Mouse (Mus musculus): ENCODE data around the gene Npcd. TPM values are rescaled to one million over a fixed set of nuclear protein-coding genes. Genes with fewer than 3 reads are reported as not detected.
A peak's percentile ranks its signal among the peaks of the same experiment; 100 is the strongest.

Gene Npcd
- polyA plus RNA-seq, 1 experiment from 2014 or later, result not detected

GRCm38 (mm10) chr15:79834881-79835260, 834 bp upstream of the Npcd start:
- no peak overlapping the region for H3K9ac ChIP-seq (ENCODE audit: low read depth, low read length)
- DNase-seq (ENCODE audit: low spot score) (no peak), ATAC-seq (replicated peaks; ENCODE audit: low FRiP score) (no peak)
- H3K9me3 ChIP-seq (ENCODE audit: control insufficient read depth, low read length), result no peaks in the 10 kb centered on the region
- H3K4me3 ChIP-seq (ENCODE audit: low read depth, low read length), result peak overlapping the region; percentile 80; the same call in 1 of the 2 replicates
- H3K4me2 ChIP-seq, result peak overlapping the region; percentile 93
- 57% methylated on average over 9 of the region's 9 CpGs for WGBS
- peaks cover 2% of the 10 kb centered on the region; the same call in 1 of the 2 replicates for H3K36me3 ChIP-seq (ENCODE audit: control insufficient read depth, insufficient read depth, low read length)
- peaks cover 9% of the 10 kb centered on the region for H3K4me1 ChIP-seq (replicated peaks; ENCODE audit: control insufficient read depth, insufficient read depth, low read length)
- no peaks in the 10 kb centered on the region for H3K27me3 ChIP-seq (replicated peaks; ENCODE audit: control insufficient read depth, insufficient read depth, low read length)
- peak overlapping the region; percentile 26 for H3K27ac ChIP-seq (ENCODE audit: low read depth, low read length)

GRCm38 (mm10) chr15:79833251-79834050, 586 bp downstream of the Npcd start:
- WGBS, result under 1% methylated on average over 40 of the region's 41 CpGs
- Histone ChIP-seq H3K36me3 (ENCODE audit: control insufficient read depth, insufficient read depth, low read length) (peaks cover 3% of the 10 kb centered on the region; the same call in 1 of the 2 replicates), H3K9me3 (ENCODE audit: control insufficient read depth, low read length) (no peaks in the 10 kb centered on the region), H3K27me3 (replicated peaks; ENCODE audit: control insufficient read depth, insufficient read depth, low read length) (peaks cover 2% of the 10 kb centered on the region; the same call in 1 of the 2 replicates), H3K27ac (ENCODE audit: low read depth, low read length) (peak overlapping the region; percentile 59), H3K4me2 (peak overlapping the region; percentile 93), H3K4me3 (ENCODE audit: low read depth, low read length) (peak overlapping the region; percentile 80), H3K9ac (ENCODE audit: low read depth, low read length) (peak overlapping the region; percentile 78), H3K4me1 (replicated peaks; ENCODE audit: control insufficient read depth, insufficient read depth, low read length) (peaks cover 17% of the 10 kb centered on the region)
- DNase-seq (ENCODE audit: low spot score) (peak; percentile 62), ATAC-seq (replicated peaks; ENCODE audit: low FRiP score) (peak; percentile 38; the same call in 1 of the 2 replicates)

- peak; percentile 71 for DNase-seq (ENCODE audit: low spot score)
- H3K27ac ChIP-seq (ENCODE audit: low read depth, low read length), result no peak overlapping the region
- peak overlapping the region; percentile 93 for H3K4me2 ChIP-seq
- no peak for ATAC-seq (replicated peaks; ENCODE audit: low FRiP score)
- peaks cover 11% of the 10 kb centered on the region for H3K36me3 ChIP-seq (ENCODE audit: control insufficient read depth, insufficient read depth, low read length)
- no peaks in the 10 kb centered on the region for H3K9me3 ChIP-seq (ENCODE audit: control insufficient read depth, low read length)
- H3K27me3 ChIP-seq (replicated peaks; ENCODE audit: control insufficient read depth, insufficient read depth, low read length), result peaks cover 2% of the 10 kb centered on the region; the same call in 1 of the 2 replicates
- WGBS, result 38% methylated on average over 18 of the region's 18 CpGs
- H3K4me1 ChIP-seq (replicated peaks; ENCODE audit: control insufficient read depth, insufficient read depth, low read length), result peaks cover 17% of the 10 kb centered on the region
- no peak overlapping the region for H3K9ac ChIP-seq (ENCODE audit: low read depth, low read length)
- H3K4me3 ChIP-seq (ENCODE audit: low read depth, low read length), result peak overlapping the region; percentile 80
Observed at GRCm38 (mm10) chr15:79832064-79832900, 1.8 kb downstream of the Npcd start.

- no peak overlapping the region for H3K4me3 ChIP-seq (ENCODE audit: low read depth, low read length)
- H3K9me3 ChIP-seq (ENCODE audit: control insufficient read depth, low read length), result no peaks in the 10 kb centered on the region
- ATAC-seq (replicated peaks; ENCODE audit: low FRiP score) (no peak; the same call in 1 of the 2 replicates), DNase-seq (ENCODE audit: low spot score) (peak; percentile 72)
- H3K27me3 ChIP-seq (replicated peaks; ENCODE audit: control insufficient read depth, insufficient read depth, low read length), result peaks cover 2% of the 10 kb centered on the region; the same call in 1 of the 2 replicates
- no peak overlapping the region for H3K9ac ChIP-seq (ENCODE audit: low read depth, low read length)
- no peak overlapping the region for H3K27ac ChIP-seq (ENCODE audit: low read depth, low read length)
- peaks cover 14% of the 10 kb centered on the region for H3K36me3 ChIP-seq (ENCODE audit: control insufficient read depth, insufficient read depth, low read length)
- 17% methylated on average over 4 of the region's 4 CpGs for WGBS
- H3K4me2 ChIP-seq, result no peak overlapping the region
- H3K4me1 ChIP-seq (replicated peaks; ENCODE audit: control insufficient read depth, insufficient read depth, low read length), result peaks cover 17% of the 10 kb centered on the region
Observed at GRCm38 (mm10) chr15:79830388-79830787, 3.6 kb downstream of the Npcd start.

- Histone ChIP-seq H3K9me3 (ENCODE audit: control insufficient read depth, low read length) (no peaks in the 10 kb centered on the region), H3K27ac (ENCODE audit: low read depth, low read length) (no peak overlapping the region), H3K27me3 (replicated peaks; ENCODE audit: control insufficient read depth, insufficient read depth, low read length) (peaks cover 2% of the 10 kb centered on the region; the same call in 1 of the 2 replicates), H3K4me1 (replicated peaks; ENCODE audit: control insufficient read depth, insufficient read depth, low read length) (peaks cover 17% of the 10 kb centered on the region), H3K4me3 (ENCODE audit: low read depth, low read length) (no peak overlapping the region), H3K9ac (ENCODE audit: low read depth, low read length) (no peak overlapping the region), H3K4me2 (no peak overlapping the region), H3K36me3 (ENCODE audit: control insufficient read depth, insufficient read depth, low read length) (peaks cover 14% of the 10 kb centered on the region)
- ATAC-seq (replicated peaks; ENCODE audit: low FRiP score), result no peak
- no peak for DNase-seq (ENCODE audit: low spot score)
- WGBS, result 73% methylated on average over 5 of the region's 5 CpGs
Observed at GRCm38 (mm10) chr15:79829431-79829830, 4.6 kb downstream of the Npcd start.

GRCm38 (mm10) chr15:79828366-79829035, 5.5 kb downstream of the Npcd start:
- Histone ChIP-seq H3K27me3 (replicated peaks; ENCODE audit: control insufficient read depth, insufficient read depth, low read length) (peaks cover 2% of the 10 kb centered on the region; the same call in 1 of the 2 replicates), H3K27ac (ENCODE audit: low read depth, low read length) (no peak overlapping the region), H3K9ac (ENCODE audit: low read depth, low read length) (no peak overlapping the region), H3K36me3 (ENCODE audit: control insufficient read depth, insufficient read depth, low read length) (peaks cover 14% of the 10 kb centered on the region), H3K4me3 (ENCODE audit: low read depth, low read length) (no peak overlapping the region), H3K4me1 (replicated peaks; ENCODE audit: control insufficient read depth, insufficient read depth, low read length) (peaks cover 18% of the 10 kb centered on the region), H3K4me2 (peak overlapping the region; percentile 43), H3K9me3 (ENCODE audit: control insufficient read depth, low read length) (no peaks in the 10 kb centered on the region)
- 51% methylated on average over 46 of the region's 46 CpGs for WGBS
- ATAC-seq (replicated peaks; ENCODE audit: low FRiP score) (no peak), DNase-seq (ENCODE audit: low spot score) (no peak)

- peaks cover 14% of the 10 kb centered on the region for H3K36me3 ChIP-seq (ENCODE audit: control insufficient read depth, insufficient read depth, low read length)
- ATAC-seq (replicated peaks; ENCODE audit: low FRiP score) (no peak), DNase-seq (ENCODE audit: low spot score) (no peak)
- H3K4me3 ChIP-seq (ENCODE audit: low read depth, low read length), result no peak overlapping the region
- no peak overlapping the region for H3K9ac ChIP-seq (ENCODE audit: low read depth, low read length)
- H3K4me2 ChIP-seq, result no peak overlapping the region
- WGBS, result 86% methylated on average over 11 of the region's 11 CpGs
- H3K27me3 ChIP-seq (replicated peaks; ENCODE audit: control insufficient read depth, insufficient read depth, low read length), result peaks cover 2% of the 10 kb centered on the region; the same call in 1 of the 2 replicates
- no peaks in the 10 kb centered on the region for H3K9me3 ChIP-seq (ENCODE audit: control insufficient read depth, low read length)
- no peak overlapping the region for H3K27ac ChIP-seq (ENCODE audit: low read depth, low read length)
- peaks cover 19% of the 10 kb centered on the region for H3K4me1 ChIP-seq (replicated peaks; ENCODE audit: control insufficient read depth, insufficient read depth, low read length)
Observed at GRCm38 (mm10) chr15:79827778-79828210, 6.2 kb downstream of the Npcd start.
